Mouse (Mus musculus) Patski (cell line): Measurements from ENCODE around the gene Ergic1. TPM values are rescaled to one million over a fixed set of nuclear protein-coding genes. Genes with fewer than 3 reads are reported as not detected.

Experiments
- ATAC-seq: fragments of 100-300 bp; one replicate; pipeline ENCODE4 v1.8.0; 2021
- CTCF ChIA-PET: fragments of 350-600 bp; sonication (Branson Sonifier 250); formaldehyde crosslinking; loops from one replicate; lab custom pipeline; 2022; ENCODE audit warnings: inconsistent platforms; lab: Charles Lee
- POLR2A ChIA-PET: fragments of 350-600 bp; sonication (Branson Sonifier 250); formaldehyde crosslinking; loops from one replicate; lab custom pipeline; 2022; ENCODE audit warnings: antibody characterized with exemption, inconsistent platforms; lab: Charles Lee
- DNase-seq: peaks from one replicate; pipeline ENCODE4 v3.0.0-alpha.2; 2011; ENCODE audit warnings: low read depth, low spot score
- H3K27me3 ChIP-seq: fragments of 371-371 bp; one replicate; pipeline ENCODE4 v1.5.1; 2021
- CTCF ChIP-seq: fragments of 100-300 bp; IDR thresholded peaks from one replicate; pipeline ENCODE4 v1.5.1; 2021
- in situ Hi-C: fragments of 300-500 bp; cut with MboI; formaldehyde crosslinking; loops from 3 replicates; pipeline ENCODE4 v1.11.1; 2018; ENCODE audit warnings: low pct_unique_long_range_greater_than_20kb, mixed read lengths
- polyA plus RNA-seq: library from polyadenylated mRNA; unstranded; gene quantifications from one replicate; pipeline ENCODE4 v1.2.3, GENCODE M21; 2021

Gene Ergic1
- polyA plus RNA-seq, 1 experiment from 2014 or later, result 287 TPM

GRCm38 (mm10) chr17:26643993-26644392 is 82.7 kb downstream of the Ergic1 start:
- no peak for ATAC-seq
- POLR2A ChIA-PET, result no interaction called here
- no peak for TF ChIP-seq CTCF
- no peak for DNase-seq
- H3K27me3 ChIP-seq, result no peaks in the 10 kb centered on the region
- CTCF ChIA-PET, result interaction anchor here (1.1 kb wide), 1 partner anchor 181 kb away, joined by 4 read pairs; no protein-coding TSS in a partner anchor
- in situ Hi-C loops, result no loop called here

DNA sequence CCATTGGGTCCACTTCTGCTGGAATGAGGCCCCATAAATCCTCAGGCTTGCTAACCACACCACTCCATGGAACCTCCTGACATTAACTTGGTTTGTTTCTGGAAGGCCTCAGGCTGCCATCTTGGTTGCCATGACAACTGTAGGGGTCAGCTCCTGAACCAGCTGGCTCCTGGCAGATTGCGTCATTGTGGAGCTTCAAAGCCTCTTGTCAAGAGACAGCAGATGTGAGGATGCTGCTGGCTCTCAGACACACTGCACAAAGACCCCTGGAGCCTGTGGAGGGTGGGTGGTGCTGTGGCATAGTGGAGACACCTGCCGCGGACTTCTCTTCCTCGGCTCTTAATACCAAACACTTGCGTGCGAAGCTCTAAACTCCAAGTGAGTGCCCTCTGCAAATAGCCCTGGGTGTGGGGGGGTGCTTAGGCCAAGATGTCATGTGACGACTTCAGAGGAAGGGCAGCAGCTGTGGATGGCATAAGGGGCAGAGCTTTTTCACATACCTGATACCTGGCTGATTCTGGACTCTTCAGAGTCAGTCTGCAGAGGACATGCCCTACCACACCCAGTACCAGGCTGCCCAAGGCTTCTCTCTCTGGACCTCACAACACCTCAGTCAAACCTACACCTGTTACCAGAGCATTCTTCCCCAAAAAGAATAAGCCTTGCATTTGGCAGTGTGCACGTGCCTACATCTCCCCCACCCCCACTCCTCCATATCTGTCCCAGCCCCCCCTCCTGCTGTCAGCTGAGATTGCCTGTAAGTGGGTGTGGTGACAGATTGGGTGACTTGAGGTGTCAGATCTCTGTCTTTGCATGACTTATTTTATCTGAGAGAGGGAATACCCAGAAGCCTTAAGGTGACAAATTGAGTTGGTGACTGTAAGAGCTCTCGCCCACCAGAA is 83.5 kb downstream of the Ergic1 start:
- in situ Hi-C loops, result no loop called here
- H3K27me3 ChIP-seq, result no peaks in the 10 kb centered on the region
- TF ChIP-seq CTCF, result no peak
- ChIA-PET POLR2A (no interaction called here), CTCF (interaction anchor here (1.1 kb wide), 1 partner anchor 181 kb away, joined by 4 read pairs; no protein-coding TSS in a partner anchor)
- DNase-seq (no peak), ATAC-seq (no peak)

DNA sequence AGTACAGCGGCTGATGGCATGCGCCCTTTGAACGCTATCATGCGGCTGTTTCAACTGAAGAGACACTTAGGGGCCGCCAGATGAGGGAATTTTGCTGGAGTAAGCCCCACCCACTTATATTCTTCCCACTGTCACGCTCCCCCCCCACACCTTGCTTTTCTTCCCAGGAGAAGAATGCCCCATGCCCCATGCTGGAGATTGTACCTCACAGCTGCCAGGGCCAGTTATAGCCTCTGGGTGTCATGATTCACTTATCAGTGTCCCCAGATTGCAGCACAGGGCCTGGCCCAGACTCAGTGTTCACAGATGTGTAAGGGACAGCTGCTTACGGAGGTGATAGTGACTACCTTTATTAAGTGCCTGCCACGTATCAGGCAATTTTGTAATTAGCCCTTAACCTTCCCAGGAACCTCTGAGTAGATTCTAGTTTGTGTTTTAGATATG is 84.1 kb downstream of the Ergic1 start:
- no peak for TF ChIP-seq CTCF
- in situ Hi-C loops, result no loop called here
- no peaks in the 10 kb centered on the region for H3K27me3 ChIP-seq
- no peak for ATAC-seq
- DNase-seq, result no peak
- POLR2A ChIA-PET, result no interaction called here
- CTCF ChIA-PET, result interaction anchor here (1.5 kb wide), 1 partner anchor 15 kb away, joined by 3 read pairs; no protein-coding TSS in a partner anchor

GRCm38 (mm10) chr17:26647283-26647682 is 86.0 kb downstream of the Ergic1 start:
- ATAC-seq, result no peak
- ChIA-PET POLR2A (interaction anchor here (0.6 kb wide), 1 partner anchor 45 kb away, joined by 5 read pairs; no protein-coding TSS in a partner anchor), CTCF (no interaction called here)
- in situ Hi-C loops, result no loop called here
- no peak for TF ChIP-seq CTCF
- DNase-seq, result no peak
- H3K27me3 ChIP-seq, result no peaks in the 10 kb centered on the region

DNA sequence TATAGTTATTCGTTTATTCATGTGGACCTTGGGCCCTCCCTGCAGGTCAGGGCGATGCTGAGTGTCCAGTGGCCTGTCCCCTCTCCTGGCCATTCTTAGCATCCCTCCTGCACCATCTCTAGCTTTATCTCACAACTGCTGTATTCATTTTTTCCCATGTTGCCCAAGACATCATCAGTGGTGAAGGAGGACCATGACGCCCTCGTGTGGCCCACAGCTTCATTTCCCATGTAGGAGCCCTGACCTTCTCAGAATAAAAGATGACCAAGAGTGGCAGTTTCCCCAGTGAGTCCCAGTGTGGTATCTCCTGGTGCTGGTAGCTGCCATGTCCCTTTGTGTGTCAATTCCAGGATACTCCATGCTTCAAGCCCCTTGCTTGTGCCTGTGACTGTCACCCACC is 88.3 kb downstream of the Ergic1 start:
- H3K27me3 ChIP-seq, result no peaks in the 10 kb centered on the region
- POLR2A ChIA-PET, result interaction anchor here (0.6 to 2.8 kb wide), 5 partner anchors 10 to 376 kb away, joined by 3 to 16 read pairs (median 5); no protein-coding TSS in a partner anchor
- no peak for DNase-seq
- in situ Hi-C loops, result no loop called here
- no peak for TF ChIP-seq CTCF
- CTCF ChIA-PET, result interaction anchor here (0.8 to 2.4 kb wide), 6 partner anchors 10 to 140 kb away, joined by 3 to 15 read pairs (median 3); no protein-coding TSS in a partner anchor
- no peak for ATAC-seq

DNA sequence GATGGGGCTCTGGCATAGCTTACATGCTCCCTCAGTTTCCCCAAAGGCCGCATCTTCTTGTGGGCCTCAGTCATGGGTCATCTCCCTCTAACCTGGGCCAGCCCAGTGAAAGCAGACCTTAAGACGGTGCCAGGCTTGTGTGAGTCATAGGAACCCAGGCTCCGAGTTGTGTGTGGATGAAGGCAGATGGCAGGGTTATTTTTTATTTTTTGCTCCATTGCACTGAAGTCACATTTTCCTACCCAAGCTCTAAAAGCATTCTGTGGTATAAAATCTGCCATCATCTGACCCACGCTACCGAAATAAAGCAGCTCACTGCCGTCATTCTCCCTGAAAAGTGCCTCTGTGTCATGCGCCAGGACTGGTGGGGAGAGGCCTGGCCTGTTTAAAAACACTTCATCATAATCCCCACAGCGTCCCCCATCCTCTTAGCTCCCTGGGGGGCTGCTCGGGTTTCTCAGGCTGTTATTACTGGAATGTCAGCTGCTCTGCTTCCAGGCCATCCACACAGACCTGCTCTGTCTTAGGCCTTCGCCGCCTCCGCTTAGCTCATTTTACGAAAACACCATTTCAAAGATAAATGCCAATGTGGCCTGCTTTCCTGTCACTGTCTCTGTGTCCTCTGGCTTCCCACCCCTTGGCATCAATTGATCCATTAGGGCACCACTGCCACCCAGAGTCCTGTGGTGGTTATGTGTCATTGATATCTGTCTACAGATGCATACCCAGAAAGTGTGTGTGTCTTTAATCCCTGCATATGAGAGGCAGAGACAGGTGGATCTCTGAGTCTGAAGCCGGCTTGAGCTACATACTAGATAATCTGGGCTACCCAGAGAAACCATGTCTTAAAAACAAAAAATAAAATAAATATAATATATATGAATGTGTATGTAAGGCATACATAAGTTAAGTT is 89.4 kb downstream of the Ergic1 start:
- in situ Hi-C loops, result loop anchor here (10.0 kb wide), 1 partner anchor 234 kb away; no protein-coding TSS in a partner anchor
- TF ChIP-seq CTCF, result no peak
- POLR2A ChIA-PET, result interaction anchor here (0.6 to 2.8 kb wide), 5 partner anchors 9 to 145 kb away, joined by 3 to 16 read pairs (median 6); no protein-coding TSS in a partner anchor
- no peaks in the 10 kb centered on the region for H3K27me3 ChIP-seq
- ATAC-seq, result peak; percentile 78
- CTCF ChIA-PET, result interaction anchor here (1.0 to 2.4 kb wide), 12 partner anchors 9 to 236 kb away, joined by 3 to 15 read pairs (median 4); partner anchors contain the start of gene Atp6v0e
- DNase-seq, result peak; percentile 95

- no peak for TF ChIP-seq CTCF
- DNase-seq (no peak), ATAC-seq (peak; percentile 37)
- POLR2A ChIA-PET, result interaction anchor here (0.7 to 1.8 kb wide), 3 partner anchors 8 to 152 kb away, joined by 3 to 6 read pairs (median 3); no protein-coding TSS in a partner anchor
- in situ Hi-C loops, result loop anchor here (10.0 kb wide), 1 partner anchor 226 kb away; no protein-coding TSS in a partner anchor
- CTCF ChIA-PET, result interaction anchor here (0.9 to 2.5 kb wide), 2 partner anchors 9 to 58 kb away, joined by 3 to 15 read pairs; no protein-coding TSS in a partner anchor
- H3K27me3 ChIP-seq, result no peaks in the 10 kb centered on the region
These were observed 97.7 kb downstream of the Ergic1 start for GRCm38 (mm10) chr17:26658854-26659572.

DNA sequence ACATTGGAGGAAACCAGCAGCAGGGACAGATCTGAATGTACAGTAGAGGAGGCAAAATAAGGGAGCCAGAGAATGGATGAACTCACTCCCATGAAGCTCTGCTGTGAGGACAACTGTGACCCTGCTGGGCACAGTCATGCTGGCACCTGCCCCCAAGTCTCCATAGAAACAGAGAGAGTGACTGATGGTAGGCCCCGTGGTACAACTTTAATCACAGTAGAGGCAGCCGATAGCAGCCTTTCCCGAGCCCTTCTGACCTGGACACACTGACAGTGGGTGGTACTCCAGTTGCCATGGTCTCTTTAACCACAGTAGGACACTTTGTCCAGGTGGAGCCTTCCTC is 98.3 kb downstream of the Ergic1 start:
- TF ChIP-seq CTCF, result no peak
- CTCF ChIA-PET, result interaction anchor here (0.6 to 2.5 kb wide), 5 partner anchors 9 to 57 kb away, joined by 3 to 15 read pairs (median 3); no protein-coding TSS in a partner anchor
- ATAC-seq, result peak; percentile 18
- H3K27me3 ChIP-seq, result no peaks in the 10 kb centered on the region
- DNase-seq, result no peak
- POLR2A ChIA-PET, result interaction anchor here (0.7 to 1.8 kb wide), 3 partner anchors 9 to 152 kb away, joined by 3 to 6 read pairs (median 3); no protein-coding TSS in a partner anchor
- in situ Hi-C loops, result loop anchor here (10.0 kb wide), 1 partner anchor 225 kb away; no protein-coding TSS in a partner anchor
